Mouse (Mus musculus) ES-E14 (cell line): ENCODE measurements around the gene Gpr132. TPM values are rescaled to one million over a fixed set of nuclear protein-coding genes. Genes with fewer than 3 reads are reported as not detected.

ENCODE experiments used
- DNase-seq: peaks from one replicate; pipeline ENCODE4 v3.0.0-alpha.2; 2013; ENCODE audit warnings: low read depth, low spot score
- H3K27ac ChIP-seq: 2 replicates; pipeline ENCODE4 v1.5.1; 2012; ENCODE audit warnings: low read depth, mild to moderate bottlenecking, low read length, moderate library complexity, mixed read lengths; ENCODE audit not compliant: poor library complexity, insufficient read depth, severe bottlenecking
- H3K36me3 ChIP-seq: 2 replicates; pipeline ENCODE4 v1.6.1; 2012; ENCODE audit warnings: mild to moderate bottlenecking, low read length, moderate library complexity, mixed read lengths; ENCODE audit not compliant: control insufficient read depth, poor library complexity, insufficient read depth, severe bottlenecking
- H3K4me1 ChIP-seq, 2 experiments: fragments of 150-350 bp in 1 of 2; sonication (generic) in 1 of 2; 2 replicates each; pipeline ENCODE4 v1.6.1; 2012; ENCODE audit warnings: low read length in 2 of 2, mild to moderate bottlenecking in 1 of 2, mixed read lengths in 1 of 2; ENCODE audit not compliant: control insufficient read depth in 2 of 2, insufficient read depth in 2 of 2, poor library complexity in 1 of 2
- H3K4me3 ChIP-seq, 2 experiments: fragments of 150-350 bp in 1 of 2; sonication (generic) in 1 of 2; 2 replicates each; pipeline ENCODE4 v1.5.1; 2012; ENCODE audit warnings: low read length in 2 of 2, low read depth in 1 of 2, mild to moderate bottlenecking in 1 of 2, mixed read lengths in 1 of 2; ENCODE audit not compliant: insufficient read depth in 1 of 2, poor library complexity in 1 of 2, severe bottlenecking in 1 of 2
- H3K9ac ChIP-seq: 2 replicates; pipeline ENCODE4 v1.6.1; 2012; ENCODE audit warnings: low read depth, mild to moderate bottlenecking, low read length, mixed read lengths; ENCODE audit not compliant: poor library complexity, insufficient read depth, severe bottlenecking
- H3K9me3 ChIP-seq: fragments of 150-350 bp; sonication (generic); 2 replicates; pipeline ENCODE4 v1.6.1; 2012; ENCODE audit warnings: low read depth, mild to moderate bottlenecking, low read length; ENCODE audit not compliant: control insufficient read depth, insufficient read depth
- CHD2 ChIP-seq: IDR thresholded peaks from 2 replicates; pipeline ENCODE4 v1.6.1; 2014; ENCODE audit warnings: mild to moderate bottlenecking, low read depth, low read length, inconsistent platforms
- HCFC1 ChIP-seq: IDR thresholded peaks from 2 replicates; pipeline ENCODE4 v1.6.1; 2012; ENCODE audit warnings: low read length, inconsistent platforms, borderline replicate concordance; ENCODE audit not compliant: insufficient read depth
- MAFK ChIP-seq: IDR thresholded peaks from 2 replicates; pipeline ENCODE4 v1.6.1; 2014; ENCODE audit warnings: mild to moderate bottlenecking, low read depth, low read length, inconsistent platforms; ENCODE audit not compliant: insufficient read depth
- ZC3H11A ChIP-seq: IDR thresholded peaks from 2 replicates; pipeline ENCODE4 v1.6.1; 2012; ENCODE audit warnings: low read depth, mild to moderate bottlenecking, inconsistent platforms, low read length, borderline replicate concordance
- ZNF384 ChIP-seq: IDR thresholded peaks from 2 replicates; pipeline ENCODE4 v1.6.1; 2012; ENCODE audit warnings: low read depth, low read length, inconsistent platforms
- in situ Hi-C, 2 experiments: fragments of 600-800 bp; cut with MboI; formaldehyde crosslinking; loops; one replicate each; pipeline ENCODE4 v1.15.1; 2025; ENCODE audit warnings: low sequenced_read_pairs in 2 of 2, inconsistent platforms in 1 of 2; ENCODE audit not compliant: unreplicated experiment in 2 of 2
- total RNA-seq: library from RNA; depleted of rRNA; stranded (reverse); fragments of 300-350 nt; gene quantifications from 2 replicates; pipeline ENCODE4 v1.2.3, GENCODE M21; 2012

Gpr132 gene
- total RNA-seq, 1 experiment, result 0.36 TPM

DNA sequence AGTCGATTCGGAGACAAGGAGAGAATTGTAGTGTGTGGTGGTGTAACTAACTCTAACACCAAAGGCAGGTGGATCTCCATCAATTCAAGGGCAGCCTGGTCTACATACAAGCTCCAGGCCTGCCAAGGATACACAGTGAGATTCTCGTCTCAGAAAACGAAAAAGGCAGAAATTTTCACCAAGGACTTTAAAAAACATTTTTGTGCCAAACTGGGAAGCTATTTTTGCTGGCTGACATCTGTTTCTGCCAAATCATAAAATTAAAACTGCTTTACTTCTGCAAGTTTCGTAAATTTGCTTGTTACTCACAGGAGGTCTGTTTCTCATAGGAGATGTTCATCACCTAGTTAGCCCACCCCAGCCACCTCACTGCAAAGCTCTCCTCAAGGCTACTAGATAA lies 42.1 kb downstream of the Gpr132 start:
- Histone ChIP-seq H3K36me3 (peaks cover 31% of the 10 kb centered on the region), H3K27ac (no peak overlapping the region), H3K9me3 (no peaks in the 10 kb centered on the region), H3K4me3 (no peak overlapping the region; a peak in 1 of 4 replicates), H3K9ac (no peak overlapping the region; the same call in 1 of the 2 replicates), H3K4me1 (peaks cover 17 to 30% of the 10 kb centered on the region in 2 experiments)
- TF ChIP-seq ZC3H11A (no peak), HCFC1 (no peak), CHD2 (no peak), MAFK (no peak), ZNF384 (no peak)
- in situ Hi-C loops, result no loop called here
- DNase-seq, result no peak

DNA sequence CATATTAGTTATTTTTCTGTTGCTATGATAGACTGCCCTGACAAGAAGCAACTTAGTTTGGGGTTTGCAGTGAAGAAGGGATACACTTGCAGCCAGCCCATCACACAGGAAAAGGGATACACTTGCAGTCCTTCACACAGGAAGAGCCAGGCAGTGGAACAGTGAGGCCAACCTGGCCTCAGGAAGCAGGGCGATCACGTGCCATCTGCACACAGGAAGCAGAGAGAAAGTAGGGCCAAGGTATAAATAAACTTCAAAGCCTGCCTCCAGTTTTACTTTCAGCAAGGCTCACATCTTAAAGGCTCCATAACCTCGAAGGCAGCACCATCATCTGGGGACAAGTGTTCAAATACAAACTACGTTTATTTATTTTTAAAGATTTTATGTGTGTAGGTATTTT lies 44.8 kb downstream of the Gpr132 start:
- TF ChIP-seq MAFK (no peak), ZC3H11A (no peak)
- Histone ChIP-seq H3K9me3 (no peaks in the 10 kb centered on the region), H3K4me1 (peaks cover 18 to 30% of the 10 kb centered on the region in 2 experiments), H3K27ac (no peak overlapping the region), H3K4me3 (no peak overlapping the region), H3K36me3 (peaks cover 51% of the 10 kb centered on the region), H3K9ac (no peak overlapping the region)
- no peak for DNase-seq
- in situ Hi-C loops, result no loop called here

DNA sequence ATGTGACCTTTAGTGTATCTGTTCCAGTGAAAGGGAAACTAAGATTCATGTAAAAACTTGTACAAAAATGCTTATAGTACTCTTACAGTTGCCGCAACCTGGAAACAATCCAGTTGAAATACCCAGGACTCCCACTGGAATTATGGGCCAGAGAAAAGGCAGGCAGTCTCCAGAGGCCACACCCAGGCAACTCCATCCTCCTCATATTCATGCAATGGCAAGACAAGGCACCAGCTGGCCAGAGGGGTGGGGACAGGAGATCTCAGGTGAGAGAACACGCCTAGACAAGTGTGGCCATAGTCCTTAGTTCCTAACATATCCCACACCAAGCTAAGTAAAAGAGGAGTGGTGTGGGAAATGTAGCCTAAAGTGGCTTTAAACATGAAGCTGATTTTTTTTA lies 45.4 kb downstream of the Gpr132 start:
- no peak for DNase-seq
- no peak overlapping the region for H3K27ac ChIP-seq
- peaks cover 16 to 26% of the 10 kb centered on the region in 2 experiments for H3K4me1 ChIP-seq
- H3K4me3 ChIP-seq, result no peak overlapping the region
- in situ Hi-C loops, result no loop called here
- H3K36me3 ChIP-seq, result peaks cover 49% of the 10 kb centered on the region
- no peaks in the 10 kb centered on the region for H3K9me3 ChIP-seq
- no peak overlapping the region for H3K9ac ChIP-seq
- TF ChIP-seq HCFC1 (no peak), ZC3H11A (no peak), CHD2 (no peak), MAFK (no peak), ZNF384 (no peak)

DNA sequence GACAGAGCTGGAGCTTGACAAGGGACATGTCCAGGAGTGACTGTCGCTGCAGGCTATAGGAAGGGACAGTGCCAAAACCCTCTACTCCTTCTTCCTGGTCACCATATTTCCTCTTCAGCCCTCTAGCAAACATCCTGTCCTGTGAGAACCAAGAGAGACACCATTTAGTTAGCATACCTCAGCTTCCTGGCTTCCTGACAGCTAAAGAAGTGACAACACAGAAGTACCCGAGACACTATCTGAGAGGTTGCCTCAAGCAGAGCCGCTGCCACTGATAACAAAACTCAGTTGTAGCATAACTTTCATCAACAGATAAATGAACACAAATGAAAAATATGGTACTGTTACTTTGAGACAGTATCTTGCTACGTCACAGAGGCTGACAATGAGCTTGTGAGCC lies 46.1 kb downstream of the Gpr132 start:
- Histone ChIP-seq H3K36me3 (peaks cover 43% of the 10 kb centered on the region), H3K27ac (no peak overlapping the region), H3K9ac (0 out of 2 replicates have a peak overlapping the region, but pooled peaks have one; percentile 10), H3K4me1 (peaks cover 14 to 24% of the 10 kb centered on the region in 2 experiments), H3K4me3 (no peak overlapping the region), H3K9me3 (no peaks in the 10 kb centered on the region)
- in situ Hi-C loops, result no loop called here
- DNase-seq, result no peak
- TF ChIP-seq CHD2 (no peak), HCFC1 (no peak), MAFK (no peak), ZC3H11A (no peak), ZNF384 (no peak)

DNA sequence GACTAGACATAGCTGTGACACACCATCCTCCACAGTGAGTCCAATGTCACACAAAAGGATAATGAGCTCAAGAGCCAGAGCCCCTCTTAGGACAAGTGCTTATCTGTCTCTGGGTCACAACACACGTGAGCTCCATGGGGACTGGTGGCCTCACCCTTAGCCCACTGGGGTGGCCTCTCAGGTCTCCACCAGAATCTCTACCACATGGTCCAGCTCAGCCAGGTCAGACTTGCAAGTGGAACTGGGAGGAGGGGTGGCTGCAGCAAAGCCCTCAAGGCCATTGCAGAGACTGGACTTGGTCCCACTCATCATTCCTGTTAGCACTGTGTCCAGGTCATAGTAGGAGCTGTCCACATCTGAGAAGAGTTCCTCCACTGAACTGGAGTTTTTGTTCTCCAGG lies 46.8 kb downstream of the Gpr132 start:
- Histone ChIP-seq H3K4me1 (peaks cover 10 to 25% of the 10 kb centered on the region in 2 experiments), H3K4me3 (no peak overlapping the region), H3K9me3 (no peaks in the 10 kb centered on the region), H3K9ac (no peak overlapping the region), H3K36me3 (peaks cover 40% of the 10 kb centered on the region), H3K27ac (no peak overlapping the region)
- TF ChIP-seq HCFC1, result no peak
- TF ChIP-seq ZNF384, result no peak
- no peak for TF ChIP-seq MAFK
- TF ChIP-seq ZC3H11A, result no peak
- TF ChIP-seq CHD2, result no peak
- in situ Hi-C loops, result no loop called here
- DNase-seq, result no peak
